Mouse (Mus musculus) thymus, adult 2 months (tissue): ENCODE data around the gene Ly6g5b.

ENCODE experiments used
- CTCF ChIP-seq: fragments of 200-500 bp; IDR thresholded peaks from 2 replicates; pipeline ENCODE4 v1.5.1; 2012; ENCODE audit warnings: mild to moderate bottlenecking, control low read depth, low read length, moderate library complexity, borderline replicate concordance; ENCODE audit not compliant: control insufficient read depth, poor library complexity, insufficient read depth; ENCODE audit errors: extremely low read depth
- POLR2A ChIP-seq: fragments of 200-500 bp; IDR thresholded peaks from 2 replicates; pipeline ENCODE4 v1.6.1; 2012; ENCODE audit warnings: mild to moderate bottlenecking, low read length, control low read depth, moderate library complexity; ENCODE audit not compliant: control insufficient read depth, poor library complexity, insufficient read depth; ENCODE audit errors: extremely low read depth

- TF ChIP-seq CTCF (no peak), POLR2A (no peak)
These were observed 15.8 kb upstream of the Ly6g5b start for GRCm38 (mm10) chr17:35131038-35131437.
